Mouse (Mus musculus) G1E (cell line): ENCODE results near the gene Cc2d2a.

ENCODE experiments used
- CTCF ChIP-seq: IDR thresholded peaks from 2 replicates; pipeline ENCODE4 v1.5.1; 2012; ENCODE audit warnings: low read depth, low read length, inconsistent platforms, mixed read lengths
- GATA1 ChIP-seq: IDR thresholded peaks from 2 replicates; pipeline ENCODE4 v1.6.1; 2012; ENCODE audit warnings: borderline replicate concordance, low read length, inconsistent platforms, mixed read lengths
- TAL1 ChIP-seq: conservative IDR thresholded peaks from 2 replicates; pipeline ENCODE4 v1.6.1; 2012; ENCODE audit warnings: low read depth, low read length, inconsistent platforms, mixed read lengths

- TF ChIP-seq CTCF (no peak), GATA1 (no peak), TAL1 (no peak)
Measured at GRCm38 (mm10) chr5:43776407-43776806, 114.3 kb downstream of the Cc2d2a start.
